Mouse (Mus musculus) subcutaneous adipose tissue, adult 2 months (tissue): ENCODE measurements around the gene Padi1. TPM values are rescaled to one million over a fixed set of nuclear protein-coding genes. Genes with fewer than 3 reads are reported as not detected.

Experiments used
- polyA plus RNA-seq: library from polyadenylated mRNA; depleted of rRNA; stranded (reverse); fragments of >200 nt; gene quantifications from 2 replicates; pipeline ENCODE4 v1.2.3, GENCODE M21; 2012; ENCODE audit warnings: low replicate concordance; rRNA removed

Gene Padi1
- polyA plus RNA-seq = 0.14 and 14.8 TPM in 2 replicates

DNA sequence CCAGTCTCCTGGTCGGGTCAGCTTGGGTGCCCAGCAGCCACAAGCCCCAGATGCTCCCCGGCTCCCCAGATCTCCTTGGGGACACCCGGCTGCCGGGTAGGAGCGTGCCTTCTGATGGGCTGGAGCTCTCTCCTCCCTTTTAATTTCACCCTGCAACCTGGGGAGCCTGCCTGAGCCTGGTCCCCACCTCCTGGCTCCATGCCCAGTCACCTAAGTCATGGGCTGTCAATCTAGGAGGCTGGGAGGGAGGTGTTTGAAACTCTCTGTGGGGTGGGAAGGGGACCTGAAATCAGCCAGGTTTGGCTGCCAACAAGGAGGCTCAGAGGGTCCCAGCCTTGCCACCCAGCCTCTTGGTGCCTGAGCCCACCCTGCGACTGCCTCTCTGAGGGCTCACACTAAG, at the start of gene Padi1:
Padi1 (minus strand) TSS at position 113 of the 400 bp plus-strand sequence.

GRCm38 (mm10) chr4:140810458-140811260, 34.9 kb downstream of the Padi1 start, which contains the start of gene Padi3:
Gene Padi3, minus strand, starts transcription at chr4:140810648.

DNA sequence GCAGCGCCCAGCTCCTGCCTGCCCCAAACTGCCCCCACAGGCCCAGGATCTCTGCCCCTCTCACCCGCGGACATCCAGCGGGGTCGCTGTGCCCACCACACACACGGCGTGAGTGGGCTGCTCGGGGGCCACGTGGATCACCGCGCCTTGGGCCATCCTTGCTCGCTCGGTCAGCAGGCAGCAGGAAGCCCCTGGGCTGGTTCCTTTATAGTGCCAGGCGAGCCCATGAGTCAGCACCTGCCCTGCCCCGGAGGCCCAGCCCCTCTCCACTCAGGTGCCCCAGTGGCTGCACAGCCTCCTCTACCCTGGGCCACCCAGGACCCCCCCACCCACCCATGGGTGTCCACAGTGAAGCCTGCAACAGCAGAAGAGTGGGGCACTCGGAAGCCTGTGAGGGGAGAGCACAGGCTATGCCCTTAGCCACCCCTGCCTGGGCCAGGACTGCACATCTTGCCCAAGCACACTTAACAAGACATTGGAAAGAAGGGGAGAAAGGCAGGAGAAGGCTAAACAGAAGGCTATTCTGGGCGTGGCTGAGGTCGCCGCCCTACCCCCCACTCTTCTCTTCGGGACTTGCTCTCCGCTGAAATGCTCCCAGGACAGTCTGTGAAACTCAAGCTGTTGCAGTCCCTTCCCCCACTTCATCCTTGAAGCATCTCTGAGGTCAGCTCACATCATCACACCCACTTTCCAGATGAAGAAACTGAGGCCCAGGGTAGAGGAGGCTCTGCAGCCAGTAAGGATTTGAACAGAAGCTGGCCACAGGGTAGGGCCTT, 71.4 kb downstream of the Padi1 start, which contains the start of gene Padi4:
Padi4 (minus strand) TSS at position 212 of the 776 bp plus-strand sequence.

Other genes starting within 250 kb of the Padi1 start
- 12.3 and 37.0 TPM in 2 replicates for gene Arhgef10l, start 179.8 kb downstream of the Padi1 start, polyA plus RNA-seq
- gene Rcc2, start 145.2 kb downstream of the Padi1 start, polyA plus RNA-seq = 27.3 and 75.5 TPM in 2 replicates
- gene Padi6, start 103.1 kb downstream of the Padi1 start, polyA plus RNA-seq = not detected in 2 replicates
- gene Padi4, start 71.5 kb downstream of the Padi1 start, polyA plus RNA-seq = 1.2 and 15.1 TPM in 2 replicates
- gene Padi3, start 35.1 kb downstream of the Padi1 start, polyA plus RNA-seq = 0.10 and 0.15 TPM in 2 replicates
- 1.3 and 13.8 TPM in 2 replicates for gene Padi2, start 60.6 kb upstream of the Padi1 start, polyA plus RNA-seq
- 251 and 307 TPM in 2 replicates for gene Sdhb, start 115.4 kb upstream of the Padi1 start, polyA plus RNA-seq
- gene Atp13a2, start 141.1 kb upstream of the Padi1 start, polyA plus RNA-seq = 84.9 and 104 TPM in 2 replicates
- gene Mfap2, start 164.6 kb upstream of the Padi1 start, polyA plus RNA-seq = 56.0 and 312 TPM in 2 replicates
- 5.8 and 16.5 TPM in 2 replicates for gene Crocc, start 214.8 kb upstream of the Padi1 start, polyA plus RNA-seq
- 72.8 and 84.0 TPM in 2 replicates for gene Necap2, start 232.6 kb upstream of the Padi1 start, polyA plus RNA-seq
- gene Spata21, start 242.6 kb upstream of the Padi1 start, polyA plus RNA-seq = not detected in 2 replicates